Mouse (Mus musculus) lung, postnatal 36 days (tissue): ENCODE results near the gene Spef1.

ENCODE experiments used
- DNase-seq: peaks from one replicate; pipeline ENCODE4 v3.0.0; 2022; ENCODE audit warnings: mixed read lengths

The Spef1 gene

GRCm38 (mm10) chr2:131205521-131206182 is 18.6 kb upstream of the Spef1 start:
- no peak for DNase-seq

GRCm38 (mm10) chr2:131204410-131204981 is 17.4 kb upstream of the Spef1 start:
- peak; percentile 99 for DNase-seq

- DNase-seq = peak; percentile 61
Observed at GRCm38 (mm10) chr2:131203816-131204409, 16.8 kb upstream of the Spef1 start.

- DNase-seq = no peak
Observed at GRCm38 (mm10) chr2:131201262-131201661, 14.2 kb upstream of the Spef1 start.

GRCm38 (mm10) chr2:131200710-131201109 is 13.6 kb upstream of the Spef1 start:
- DNase-seq = no peak

- peak; percentile 91 for DNase-seq
Observed at GRCm38 (mm10) chr2:131196606-131197316, 9.7 kb upstream of the Spef1 start.

GRCm38 (mm10) chr2:131191005-131191390 is 3.9 kb upstream of the Spef1 start:
- DNase-seq = no peak

GRCm38 (mm10) chr2:131190344-131191004 is 3.4 kb upstream of the Spef1 start:
- DNase-seq = peak; percentile 48

- peak; percentile 70 for DNase-seq
Observed at GRCm38 (mm10) chr2:131189521-131190309, 2.6 kb upstream of the Spef1 start.

- DNase-seq = no peak
Observed at GRCm38 (mm10) chr2:131188311-131188710, 1.2 kb upstream of the Spef1 start.

- no peak for DNase-seq
Observed at GRCm38 (mm10) chr2:131187602-131187922, 480 bp upstream of the Spef1 start.

GRCm38 (mm10) chr2:131186343-131186742 is 739 bp downstream of the Spef1 start:
- DNase-seq = no peak

- peak; percentile 86 for DNase-seq
Observed at GRCm38 (mm10) chr2:131179990-131180587, 7.0 kb downstream of the Spef1 start, which contains the start of gene Cenpb. Gene Cenpb (minus strand): TSS chr2:131180067.

GRCm38 (mm10) chr2:131179246-131179886 is 7.7 kb downstream of the Spef1 start:
- peak; percentile 57 for DNase-seq

GRCm38 (mm10) chr2:131178828-131179245 is 8.2 kb downstream of the Spef1 start:
- no peak for DNase-seq

GRCm38 (mm10) chr2:131177932-131178331 is 9.2 kb downstream of the Spef1 start:
- no peak for DNase-seq

- DNase-seq = peak; percentile 85
Observed at GRCm38 (mm10) chr2:131176491-131176890, 10.6 kb downstream of the Spef1 start.

GRCm38 (mm10) chr2:131175945-131176309 is 11.2 kb downstream of the Spef1 start:
- no peak for DNase-seq

- no peak for DNase-seq
Observed at GRCm38 (mm10) chr2:131175286-131175944, 11.7 kb downstream of the Spef1 start.

- peak; percentile 89 for DNase-seq
Observed at GRCm38 (mm10) chr2:131174700-131175099, 12.4 kb downstream of the Spef1 start.

- no peak for DNase-seq
Observed at GRCm38 (mm10) chr2:131172322-131172721, 14.8 kb downstream of the Spef1 start.
